Mouse (Mus musculus) stomach, postnatal 0 days (tissue): ENCODE measurements at regions not wholly inside any gene's neighbourhood (a gene's known extent, or its start where the extent isn't known, plus 50 kb on each side); places are given as distances from the start of the nearest gene placed in this dataset.

ENCODE experiments used
- CTCF ChIP-seq: IDR thresholded peaks from 2 replicates; pipeline ENCODE4 v1.5.1; 2016; ENCODE audit warnings: antibody characterized with exemption, low read depth, mild to moderate bottlenecking, moderate library complexity
- EP300 ChIP-seq: optimal IDR thresholded peaks from 2 replicates; pipeline ENCODE3; 2016; ENCODE audit warnings: antibody characterized with exemption

DNA sequence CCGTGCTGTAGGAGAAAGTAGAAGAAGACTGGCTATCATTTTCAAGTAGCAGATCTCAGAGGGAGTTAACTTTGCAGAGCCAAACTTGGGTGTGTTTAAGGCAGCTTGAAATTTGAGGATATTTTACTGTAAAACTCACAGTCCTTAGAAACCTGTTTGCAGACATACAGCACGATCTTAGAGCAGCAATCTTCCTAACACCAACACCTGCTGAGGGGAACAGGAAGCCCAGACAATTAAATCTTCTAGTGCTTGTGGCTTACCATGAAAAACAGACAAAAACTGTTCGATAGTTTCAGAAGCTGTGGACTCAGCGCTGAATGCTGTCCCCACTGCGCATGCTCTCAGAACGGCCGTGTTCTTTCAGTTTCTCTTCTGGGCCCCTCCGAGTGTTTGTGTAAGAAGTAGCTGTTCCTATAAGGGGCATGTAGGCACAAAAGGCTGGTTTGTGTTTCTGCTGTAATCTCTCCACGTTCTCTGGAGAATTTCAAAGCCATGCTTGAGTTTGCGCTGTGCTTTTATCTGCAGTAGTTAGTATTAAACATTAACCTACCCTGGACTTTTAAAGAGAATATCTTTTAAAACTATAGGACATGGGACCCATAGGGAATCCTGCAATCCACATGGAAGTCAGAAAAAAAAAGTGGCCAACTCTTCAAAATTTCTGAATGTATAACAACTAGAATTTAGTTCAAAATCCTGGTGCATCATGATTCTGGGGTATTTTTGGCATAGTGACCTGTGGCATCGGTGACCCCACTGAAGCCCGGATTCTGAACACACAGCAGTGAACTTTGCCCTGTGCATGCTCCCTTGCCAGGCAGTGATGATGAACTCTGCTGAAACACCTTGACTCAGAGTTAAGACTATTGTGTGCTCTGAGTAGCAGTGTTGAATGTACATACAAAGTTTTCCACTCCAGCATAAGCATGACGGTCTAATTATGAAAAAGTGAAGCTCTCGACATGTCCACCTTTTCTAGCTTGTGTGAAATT lies 584.4 kb downstream of the Etnk1 start:
- TF ChIP-seq CTCF (no peak), EP300 (no peak)
